Mouse (Mus musculus) urinary bladder, postnatal 10 days (tissue): ENCODE results near the gene Mdh2.

ENCODE experiments used
- DNase-seq: peaks from one replicate; pipeline ENCODE4 v3.0.0; 2022; ENCODE audit warnings: low spot score

The Mdh2 gene

GRCm38 (mm10) chr5:135835492-135835858 is 57.2 kb downstream of the Mdh2 start:
- no peak for DNase-seq

- DNase-seq: no peak
Observed at GRCm38 (mm10) chr5:135835981-135836380, 57.7 kb downstream of the Mdh2 start.
